Mouse (Mus musculus): ENCODE measurements around the gene Nck2.

The Nck2 gene

DNA sequence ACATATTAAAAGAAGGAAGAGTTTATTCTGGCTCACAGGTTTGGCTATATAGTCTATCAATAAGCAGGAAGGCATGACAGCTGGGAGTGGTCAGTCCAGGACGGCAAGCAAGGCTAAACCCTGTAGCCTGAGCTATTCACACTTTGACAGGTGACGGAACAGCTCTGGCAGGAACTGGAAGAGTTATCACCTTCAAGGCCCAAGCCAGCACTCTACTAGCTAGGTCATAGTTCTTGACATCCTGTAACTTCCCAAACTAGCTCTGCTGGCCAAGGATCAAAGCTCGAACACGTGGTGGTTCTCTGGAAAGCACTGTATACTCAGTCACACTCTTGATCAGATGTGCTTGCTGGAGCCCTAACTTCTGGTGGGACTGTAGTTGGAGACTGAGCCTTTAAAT is 10.5 kb upstream of the Nck2 start:
- DNase-seq (ENCODE audit: low read depth, low spot score), result peak; percentile 83

DNA sequence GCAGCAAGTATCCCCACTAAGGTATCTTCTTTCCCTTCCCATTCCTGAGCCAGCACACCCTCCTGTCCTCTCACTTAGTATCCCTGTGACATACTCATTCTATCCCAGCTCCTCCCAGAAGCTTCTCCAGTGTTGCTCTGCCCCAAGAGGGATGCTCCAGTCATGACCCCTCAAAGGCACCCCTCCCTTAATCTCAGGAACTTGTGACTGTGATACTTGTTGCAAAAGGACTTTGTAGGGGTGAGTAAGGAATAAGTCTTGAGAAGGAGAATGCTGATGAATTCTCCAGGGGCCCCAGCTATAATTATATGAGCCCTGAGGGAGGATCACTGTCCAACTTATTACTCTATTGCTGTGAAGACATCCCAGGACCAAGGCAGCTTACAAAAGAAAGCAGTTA is 7.8 kb upstream of the Nck2 start:
- no peak for DNase-seq (ENCODE audit: low read depth, low spot score)

- no peak for DNase-seq (ENCODE audit: low read depth, low spot score)
Observed at GRCm38 (mm10) chr1:43439261-43439660, 5.1 kb upstream of the Nck2 start.

DNA sequence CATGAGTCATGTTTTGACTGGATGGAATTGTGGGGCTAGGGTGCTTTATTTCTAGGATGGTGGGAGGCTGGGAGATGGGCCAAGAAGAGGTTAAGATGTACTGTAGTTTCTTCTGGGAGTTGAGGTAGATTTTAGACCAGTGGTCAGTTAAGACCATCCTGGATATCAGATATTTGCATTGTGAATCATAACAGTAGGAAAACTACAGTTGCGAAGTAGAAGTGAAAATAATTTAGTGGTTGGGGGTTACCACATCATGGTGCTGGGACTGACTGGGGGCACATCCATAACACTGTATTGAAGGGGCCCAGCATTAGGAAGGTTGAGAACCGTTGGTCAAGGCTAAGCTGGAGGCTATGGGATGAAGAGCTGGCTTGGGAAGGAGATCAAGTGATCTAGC is 1.8 kb upstream of the Nck2 start:
- no peak for DNase-seq (ENCODE audit: low read depth, low spot score)

- DNase-seq (ENCODE audit: low read depth, low spot score), result no peak
Observed at GRCm38 (mm10) chr1:43445170-43446088, 1.1 kb downstream of the Nck2 start.

- DNase-seq (ENCODE audit: low read depth, low spot score), result no peak
Observed at GRCm38 (mm10) chr1:43446089-43446533, 1.7 kb downstream of the Nck2 start.

DNA sequence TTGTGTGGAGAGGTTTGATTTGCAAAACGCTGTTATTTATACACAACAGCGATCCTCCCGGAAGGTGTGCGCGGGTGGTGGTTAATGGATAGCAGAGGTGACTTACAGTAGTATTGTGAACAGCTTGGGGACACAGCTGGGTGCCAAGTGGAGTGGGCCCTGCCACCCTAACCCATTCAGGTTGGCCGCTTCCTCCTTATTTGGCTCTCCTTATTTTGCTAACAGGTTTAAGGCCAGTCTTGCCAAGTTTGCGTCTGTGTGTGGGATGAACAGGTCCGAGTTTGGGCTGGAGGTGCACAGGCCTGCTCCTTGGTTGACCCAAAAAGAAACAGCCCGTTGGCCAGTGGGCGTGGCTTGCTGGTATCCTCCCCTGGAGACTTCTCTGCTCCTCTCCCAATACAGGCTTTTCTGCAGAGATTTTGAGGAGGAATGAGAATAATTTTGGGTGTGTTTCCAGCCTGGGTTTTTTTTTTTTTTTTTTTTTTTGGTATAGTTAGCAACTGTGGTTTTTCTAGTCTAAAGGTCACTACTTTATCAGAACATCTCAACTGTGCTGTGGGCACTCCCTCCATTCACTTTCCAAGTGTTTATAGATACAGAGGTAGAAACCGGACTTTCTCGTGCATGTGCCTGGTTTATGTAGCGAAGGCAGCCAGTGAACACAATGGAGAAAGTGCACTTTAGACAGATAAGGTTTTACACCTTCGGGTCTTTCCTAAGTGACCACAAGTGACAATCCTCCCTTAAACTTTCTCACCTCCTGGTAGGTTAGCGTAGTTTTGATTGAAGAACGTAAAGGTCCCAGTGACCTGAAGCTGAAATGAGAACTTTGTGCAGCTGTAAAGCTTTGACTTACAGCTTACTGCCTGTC is 2.6 kb downstream of the Nck2 start:
- DNase-seq (ENCODE audit: low read depth, low spot score), result no peak

DNA sequence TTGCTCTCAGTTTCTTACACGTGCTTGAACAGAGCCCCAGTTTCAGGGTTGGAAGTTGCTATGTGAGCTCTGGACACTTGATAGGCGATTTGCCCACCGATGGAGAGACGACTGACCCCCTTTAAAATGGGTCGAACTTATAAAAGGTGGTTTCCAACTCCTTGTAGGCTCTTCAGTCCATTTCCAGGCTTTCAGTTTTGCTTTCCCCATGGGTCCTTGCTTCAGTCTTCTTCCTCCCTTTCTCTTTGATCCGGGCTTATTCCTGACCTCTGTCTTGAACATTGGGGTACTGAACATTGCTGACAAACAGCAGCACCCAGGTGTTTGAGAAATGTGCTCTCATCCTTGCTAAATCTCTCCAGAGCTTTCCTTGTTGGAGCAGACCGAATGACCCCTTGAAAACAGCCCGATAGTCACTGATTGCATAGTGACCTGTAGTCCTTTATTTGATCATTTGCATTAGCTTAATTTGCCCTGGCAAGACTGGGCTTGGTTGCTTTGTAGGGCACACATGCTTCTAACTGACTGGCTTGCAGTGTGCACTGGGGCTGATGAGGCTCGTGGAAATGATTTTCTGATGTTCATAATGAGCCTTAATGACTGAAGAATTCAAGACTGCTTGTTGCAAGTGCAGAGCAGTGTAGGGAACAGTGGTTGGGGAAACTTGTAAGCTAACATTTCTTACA is 3.4 kb downstream of the Nck2 start:
- no peak for DNase-seq (ENCODE audit: low read depth, low spot score)

DNA sequence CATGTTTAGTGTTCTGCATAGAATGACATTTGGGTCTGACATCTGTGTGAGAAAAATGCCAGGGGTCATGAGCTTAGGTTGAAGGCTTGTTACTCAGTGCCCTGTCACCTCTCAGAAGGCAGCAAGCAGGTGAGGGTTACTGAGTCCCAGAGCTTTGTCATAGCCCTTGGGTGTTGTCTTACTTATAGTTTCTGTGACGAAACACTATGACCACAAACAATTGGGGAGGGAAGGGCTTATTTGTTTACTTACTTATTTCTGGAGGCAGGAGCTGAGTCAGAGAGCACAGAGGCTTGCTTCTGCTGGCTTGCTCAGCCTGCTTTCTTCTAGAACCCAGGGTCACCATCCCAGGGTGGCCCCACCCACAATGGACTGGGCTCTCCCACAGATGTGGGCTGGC is 6.4 kb downstream of the Nck2 start:
- DNase-seq (ENCODE audit: low read depth, low spot score), result no peak

DNA sequence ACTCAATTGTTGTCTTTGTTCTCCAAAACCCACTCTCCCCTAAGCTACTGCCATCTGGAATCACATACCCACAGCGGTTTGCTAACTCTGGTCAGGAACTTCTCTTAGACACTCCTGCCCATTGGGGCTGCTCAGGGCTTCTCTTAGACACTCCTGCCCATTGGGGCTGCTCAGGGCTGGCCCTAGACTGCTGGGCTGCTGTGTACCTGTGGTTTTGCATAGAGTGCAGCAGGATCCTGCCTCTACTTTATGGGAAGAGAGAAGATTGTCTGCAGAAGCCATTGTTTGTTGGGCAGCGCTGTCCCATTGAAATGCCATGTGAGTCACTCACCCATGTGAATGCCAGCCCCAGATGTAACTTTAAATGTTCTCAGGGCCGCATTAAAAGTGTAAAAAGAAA is 9.3 kb downstream of the Nck2 start:
- no peak for DNase-seq (ENCODE audit: low read depth, low spot score)

- DNase-seq (ENCODE audit: low read depth, low spot score), result no peak
Observed at GRCm38 (mm10) chr1:43454741-43455140, 10.4 kb downstream of the Nck2 start.

DNA sequence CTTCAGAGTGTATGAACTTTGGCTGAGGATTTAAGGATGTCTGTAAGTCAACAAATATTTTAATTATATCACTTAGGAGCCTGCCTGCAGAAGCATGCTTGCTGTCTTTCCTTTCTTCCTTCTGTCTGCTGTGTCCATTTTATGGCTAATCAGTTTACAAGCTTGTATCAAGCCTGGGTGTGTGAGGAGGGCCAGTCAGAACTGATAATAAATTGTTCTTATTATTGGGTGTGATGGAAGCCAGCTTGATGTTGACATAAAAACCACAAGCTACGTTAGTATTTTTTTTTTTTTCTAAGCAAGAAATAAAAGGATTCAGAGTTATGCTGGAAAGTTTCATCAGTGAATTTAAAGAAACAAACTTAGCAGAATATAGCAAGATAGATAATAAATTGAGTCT is 10.8 kb downstream of the Nck2 start:
- no peak for DNase-seq (ENCODE audit: low read depth, low spot score)

GRCm38 (mm10) chr1:43457012-43457766 is 12.8 kb downstream of the Nck2 start:
- DNase-seq (ENCODE audit: low read depth, low spot score), result no peak

DNA sequence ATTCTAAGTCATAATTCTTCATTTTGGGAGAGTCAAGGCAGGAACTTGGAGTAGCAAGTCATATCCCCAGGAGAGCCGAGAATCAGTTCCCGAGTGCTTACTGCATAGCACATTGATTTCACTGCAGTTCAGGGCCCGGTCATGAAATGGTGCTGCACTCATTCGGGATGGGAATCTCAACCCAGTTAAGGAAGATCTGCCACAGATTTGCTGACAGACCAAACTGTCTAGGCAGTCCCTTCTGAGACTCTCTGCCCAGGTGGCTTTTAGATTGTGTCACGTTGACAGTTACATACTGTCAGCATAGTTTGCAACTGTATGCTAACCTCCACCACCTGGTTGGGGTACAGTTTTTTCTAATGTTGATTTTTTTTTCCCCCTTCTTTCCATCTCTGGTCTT is 16.1 kb downstream of the Nck2 start:
- no peak for DNase-seq (ENCODE audit: low read depth, low spot score)

DNA sequence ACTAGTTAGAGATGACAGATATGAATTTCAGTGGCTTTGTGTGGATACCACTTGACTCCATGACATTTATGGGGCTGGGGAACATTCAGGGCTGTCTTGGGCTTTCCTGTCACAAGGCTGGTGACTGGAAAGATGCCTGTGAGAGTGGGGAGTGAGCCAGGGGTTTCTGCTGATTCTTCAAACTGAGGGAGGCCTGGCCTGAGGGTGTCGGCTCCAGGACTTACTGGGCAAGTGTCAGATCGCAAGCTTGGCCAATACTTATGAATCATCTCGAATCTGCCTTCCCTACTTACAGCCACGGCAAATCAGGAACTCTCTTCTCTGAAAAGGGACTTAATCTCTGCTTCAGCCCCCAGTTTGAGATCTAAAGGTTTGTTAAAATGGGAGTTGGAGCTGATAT is 18.3 kb downstream of the Nck2 start:
- peak; percentile 91 for DNase-seq (ENCODE audit: low read depth, low spot score)

DNA sequence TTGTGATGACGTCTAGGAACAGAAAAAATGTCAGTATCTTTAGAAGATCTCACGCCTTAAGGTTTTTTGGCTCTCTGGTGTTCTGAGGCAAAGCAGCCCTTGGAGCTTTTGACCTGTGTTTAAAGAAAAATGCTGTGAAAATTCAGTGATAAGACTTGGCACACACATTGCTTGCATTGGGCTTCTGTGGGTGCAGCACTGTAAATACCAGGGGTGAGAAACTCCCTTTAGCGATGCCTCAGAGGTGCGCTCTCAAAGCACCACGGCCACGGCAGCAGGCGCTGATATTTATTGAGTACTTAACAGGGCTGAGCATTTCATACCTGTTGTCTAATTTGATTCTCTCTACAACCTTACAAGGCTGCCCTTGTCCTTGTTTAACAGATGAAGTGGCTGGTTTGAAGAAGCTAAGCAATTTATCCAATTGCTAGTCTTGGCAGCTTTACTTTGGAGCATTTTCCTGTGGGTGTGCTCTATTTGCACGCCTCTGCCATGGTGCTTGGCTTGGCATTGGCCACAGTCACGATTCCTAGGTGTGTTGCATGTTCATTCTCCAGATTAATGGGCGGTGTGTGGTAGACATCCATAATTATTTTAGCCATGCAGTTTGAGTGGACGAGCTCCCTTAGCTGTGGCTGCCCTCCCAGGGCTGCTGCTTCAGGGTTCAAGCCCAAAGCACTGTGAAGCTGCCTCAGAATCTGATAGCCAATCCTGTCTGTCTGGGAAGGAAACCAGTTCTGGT is 19.7 kb downstream of the Nck2 start:
- DNase-seq (ENCODE audit: low read depth, low spot score), result no peak

- no peak for DNase-seq (ENCODE audit: low read depth, low spot score)
Observed at GRCm38 (mm10) chr1:43464976-43465375, 20.6 kb downstream of the Nck2 start.

DNA sequence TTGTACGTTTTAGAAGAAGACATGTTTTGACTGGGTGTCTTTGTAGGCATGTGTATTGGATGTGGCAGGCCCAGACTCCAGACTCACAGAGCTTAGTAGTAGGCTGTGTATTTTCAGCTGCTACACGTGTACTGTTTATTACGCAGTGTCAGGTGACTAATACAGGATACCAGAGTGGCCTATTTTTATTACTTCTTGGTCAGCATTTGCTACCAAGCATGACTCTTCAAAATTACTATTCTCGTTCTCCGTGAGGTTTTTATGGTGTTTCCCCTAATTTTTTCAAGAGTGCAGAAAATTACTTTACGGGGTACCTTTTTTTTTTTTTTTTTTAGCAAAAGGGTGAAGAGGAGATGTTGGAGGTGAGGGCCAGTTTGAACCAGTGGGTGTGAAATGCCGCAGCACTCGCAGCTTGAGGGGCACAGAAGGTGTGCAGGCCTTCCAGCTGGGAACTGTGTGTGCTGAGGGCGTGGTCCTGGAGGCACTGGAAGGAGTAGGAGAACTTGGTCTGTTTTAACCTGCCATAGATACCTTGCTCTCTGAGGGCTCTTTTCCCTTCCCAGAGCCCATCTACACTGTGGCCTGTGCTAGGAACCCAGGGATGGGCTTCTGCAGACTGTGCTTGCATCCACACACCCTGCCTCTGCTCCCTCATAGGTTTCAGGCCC is 21.7 kb downstream of the Nck2 start:
- DNase-seq (ENCODE audit: low read depth, low spot score), result peak; percentile 39

DNA sequence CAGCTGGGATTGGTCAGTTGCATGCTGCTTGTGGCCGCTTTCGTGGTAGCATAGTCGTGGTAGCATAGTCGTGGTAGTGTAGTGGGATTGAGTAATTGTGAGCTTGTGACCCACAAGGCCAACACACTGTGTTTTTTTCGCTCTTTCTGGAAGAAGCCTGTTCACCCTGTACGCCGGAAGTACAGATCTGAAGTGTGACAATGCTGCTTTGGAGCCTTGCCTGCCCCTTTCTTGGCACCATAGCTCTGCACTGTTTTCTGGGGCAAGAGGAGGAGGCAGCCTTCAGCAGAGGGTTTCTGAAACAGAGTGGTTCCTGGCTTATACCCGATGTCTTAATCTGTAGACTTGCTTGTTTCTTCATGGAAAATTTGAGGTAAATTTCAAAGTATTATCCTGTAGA is 23.3 kb downstream of the Nck2 start:
- DNase-seq (ENCODE audit: low read depth, low spot score), result no peak

DNA sequence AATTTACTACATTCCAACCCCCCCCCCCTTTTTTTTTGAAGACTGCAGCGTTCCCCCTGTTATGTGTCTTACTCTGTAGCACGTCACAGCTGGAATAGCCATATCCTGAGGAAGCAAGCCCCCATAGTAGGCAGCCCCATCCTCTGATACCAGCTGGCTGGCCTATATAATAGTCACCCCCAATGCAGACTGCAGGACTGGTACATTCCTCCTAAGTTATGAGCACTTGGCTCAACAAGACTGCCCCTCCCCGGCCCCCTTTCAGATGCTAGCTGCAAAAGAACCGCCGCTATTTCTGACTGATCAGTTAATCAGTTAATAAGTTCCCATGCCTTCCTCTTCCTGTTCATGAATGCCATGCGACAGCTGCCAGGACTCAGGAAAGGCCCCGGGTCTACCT is 23.8 kb downstream of the Nck2 start:
- DNase-seq (ENCODE audit: low read depth, low spot score), result no peak
